Mouse (Mus musculus) ES-Bruce4 (cell line): ENCODE measurements at regions not wholly inside any gene's neighbourhood (a gene's known extent, or its start where the extent isn't known, plus 50 kb on each side); places are given as distances from the start of the nearest gene placed in this dataset.

ENCODE experiments used
- CTCF ChIP-seq: IDR thresholded peaks from one replicate; pipeline ENCODE4 v1.8.1; 2011; ENCODE audit warnings: low read depth, low read length
- POLR2A ChIP-seq: IDR thresholded peaks from one replicate; pipeline ENCODE4 v1.8.1; 2011; ENCODE audit warnings: low read length; ENCODE audit not compliant: insufficient read depth

DNA sequence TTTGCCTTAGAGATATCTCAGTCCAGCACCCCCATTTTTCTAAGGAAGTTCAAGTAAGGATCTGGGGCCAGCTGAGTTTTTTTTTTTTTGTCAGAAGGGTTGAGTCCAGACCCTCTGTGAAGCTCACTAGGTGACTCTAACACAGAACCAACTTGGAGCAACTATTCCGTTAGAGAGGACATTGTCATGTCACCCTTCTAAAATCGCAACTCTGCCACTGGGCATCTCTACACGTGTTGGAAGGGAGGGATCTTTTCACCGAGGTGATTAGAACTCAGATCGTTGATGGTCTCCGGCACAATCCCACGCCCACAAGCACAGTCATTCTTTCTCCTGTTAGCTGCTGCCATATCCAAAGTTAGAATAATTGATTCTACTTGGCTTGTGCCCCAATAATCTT lies 108.5 kb upstream of the Hs3st3a1 start:
- TF ChIP-seq CTCF, result no peak
- no peak for TF ChIP-seq POLR2A
